Mouse (Mus musculus) left cerebral cortex, adult 18-20 months (tissue): ENCODE measurements around the gene Bmp8a. TPM values are rescaled to one million over a fixed set of nuclear protein-coding genes. Genes with fewer than 3 reads are reported as not detected.
"Not testable (repeated sequence)": the region's sequence is repeated elsewhere in the genome, so short reads cannot be mapped to it uniquely, and the experiment has no call there.

Experiments used
- DNase-seq, 2 experiments: peaks; one replicate each; pipeline ENCODE4 v3.0.0; 2021 to 2022; ENCODE audit warnings: low spot score in 2 of 2, mixed read lengths in 1 of 2
- long read RNA-seq, 2 experiments: library from polyadenylated mRNA; stranded (forward); transcript quantifications; one replicate each; pipeline ENCODE4 v2.0.0; 2021
- total RNA-seq, 2 experiments: library from RNA; stranded (reverse); gene quantifications; 2 replicates each; pipeline ENCODE4 v1.2.3; 2021

Bmp8a gene
- under 1 TPM in 1 of 2 experiments, not detected in 1; 0.19 TPM for total RNA-seq
- long read RNA-seq, experiment 1 = 0 reads
- long read RNA-seq, experiment 2 = 0 reads

DNA sequence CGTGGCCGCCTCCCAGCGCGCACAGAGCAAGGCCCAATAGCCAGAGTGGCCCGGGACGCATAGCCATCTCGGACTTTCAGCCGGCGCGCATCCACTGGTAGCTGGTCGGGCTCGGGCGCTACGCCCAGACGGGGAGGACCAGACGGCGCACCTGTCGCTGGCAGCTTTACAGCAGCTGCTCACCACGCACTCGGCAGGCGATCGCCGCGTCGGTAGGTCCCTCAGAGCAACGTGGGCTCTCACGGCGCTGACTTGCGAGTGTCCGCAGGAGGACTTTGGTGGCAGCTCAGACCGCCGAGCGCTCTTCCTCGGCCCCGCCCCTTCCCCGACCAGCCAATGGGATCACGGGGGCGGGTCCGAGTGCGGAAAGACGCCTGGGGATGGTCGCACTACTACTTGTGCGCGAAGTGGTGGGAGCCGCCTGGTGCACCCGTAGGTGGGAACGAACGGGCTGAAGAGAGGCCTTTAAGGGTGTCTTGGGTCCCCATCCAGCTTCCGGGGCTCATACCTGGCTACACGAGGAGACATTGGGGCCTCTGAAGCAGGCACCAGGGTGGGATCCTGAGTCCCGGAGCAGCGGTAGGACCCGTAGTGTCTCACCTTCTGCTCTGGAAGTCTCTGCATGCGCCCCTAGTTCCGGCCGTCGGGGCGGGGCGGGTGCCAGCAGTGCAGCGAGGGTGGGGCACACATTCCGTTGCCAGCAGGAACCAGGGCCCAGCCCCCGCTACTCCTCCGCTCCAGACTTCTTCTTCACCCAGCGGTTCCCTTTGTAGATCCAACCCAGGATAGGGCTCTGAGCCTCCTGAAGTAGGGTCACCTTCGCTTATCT is at the start of gene Bmp8a:
Gene Bmp8a (minus strand): TSS at position 611 of the 829 bp plus-strand sequence.
- DNase-seq = peak in 1 of 2 experiments; percentile 27

DNA sequence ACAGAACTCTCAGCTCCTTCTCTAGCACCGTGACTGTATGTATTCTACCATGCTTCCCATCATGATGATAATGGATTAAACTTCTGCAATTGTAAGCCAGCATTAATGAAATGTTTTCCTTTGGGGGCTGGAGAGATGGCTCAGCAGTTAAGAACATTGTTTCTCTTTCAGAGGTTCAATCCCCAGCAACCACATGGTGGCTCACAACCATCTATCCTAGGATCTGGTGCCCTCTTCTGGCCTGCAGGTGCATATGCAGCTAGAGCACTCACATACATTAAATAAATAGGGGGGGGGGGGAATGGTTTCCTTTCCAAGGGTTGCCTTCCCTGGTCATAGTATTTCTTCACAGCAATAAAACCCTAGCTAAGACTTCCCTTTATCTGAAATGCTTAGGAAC is 49.1 kb upstream of the Bmp8a start:
- DNase-seq = no peak

- no peak for DNase-seq
These were observed 42.0 kb upstream of the Bmp8a start for GRCm38 (mm10) chr4:123385028-123385427.

- DNase-seq = peak; percentile 72 to 77
These were observed 40.1 kb upstream of the Bmp8a start for GRCm38 (mm10) chr4:123383173-123383572.

DNA sequence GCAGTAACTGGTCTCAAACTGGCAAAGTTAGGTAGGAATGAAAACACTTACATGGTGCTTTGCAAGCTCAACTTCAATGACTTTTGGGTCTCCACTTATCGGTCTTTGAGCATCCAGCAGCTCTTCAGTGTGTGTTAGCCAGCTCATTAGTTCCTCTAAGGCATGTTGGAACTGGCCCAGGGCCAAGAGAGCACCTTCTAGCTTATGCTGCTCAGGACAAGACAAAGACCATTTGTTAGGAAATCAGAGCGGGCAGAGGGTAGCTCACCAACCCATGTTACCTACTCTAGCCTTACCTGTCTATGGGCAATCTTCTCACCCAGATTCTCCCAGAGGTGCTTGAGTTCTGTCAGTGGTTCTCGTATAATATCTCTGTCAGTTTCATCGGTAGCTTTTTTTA is 39.0 kb upstream of the Bmp8a start:
- no peak for DNase-seq

DNA sequence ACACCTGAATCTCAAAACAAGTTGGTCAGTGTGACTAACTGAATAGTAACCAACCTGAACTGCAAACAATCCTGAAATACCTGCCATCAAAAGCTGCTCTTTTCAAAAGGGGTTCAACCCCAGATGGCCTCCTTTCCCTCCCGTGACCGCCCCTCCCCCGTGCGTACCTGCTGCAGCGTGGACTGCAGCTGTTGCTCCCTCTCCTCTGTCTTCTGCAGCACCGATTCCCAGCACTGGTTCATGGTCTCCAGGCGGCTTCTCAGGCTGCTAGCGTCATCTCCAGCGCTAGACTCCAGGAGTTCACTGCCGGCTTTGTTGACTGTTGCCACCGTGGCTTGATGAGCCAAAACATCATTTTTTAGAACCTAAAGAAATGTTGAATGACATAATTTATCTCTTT is 38.5 kb upstream of the Bmp8a start:
- DNase-seq = no peak

- DNase-seq = no peak
These were observed 33.0 kb upstream of the Bmp8a start for GRCm38 (mm10) chr4:123376031-123376430.

GRCm38 (mm10) chr4:123374316-123375008 is 31.4 kb upstream of the Bmp8a start:
- no peak for DNase-seq

DNA sequence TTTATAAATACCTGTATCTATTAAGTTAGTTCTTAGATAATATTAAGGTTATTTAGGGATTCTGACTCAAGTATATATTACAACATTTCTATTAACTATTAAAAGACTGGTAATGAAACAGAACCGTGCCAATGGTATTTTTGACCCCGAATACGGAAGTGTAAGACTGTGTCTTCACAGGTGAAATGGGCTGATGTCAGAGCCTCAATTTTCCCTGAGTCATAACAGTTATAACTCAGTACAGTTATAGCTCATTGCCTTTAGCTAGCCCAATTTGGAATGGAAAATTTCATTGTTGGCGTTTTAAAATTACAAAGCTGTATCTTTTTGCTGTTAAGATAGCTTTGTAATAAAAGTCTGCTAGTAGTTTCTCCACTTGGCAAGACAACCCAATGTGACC is 20.5 kb upstream of the Bmp8a start:
- DNase-seq = no peak

DNA sequence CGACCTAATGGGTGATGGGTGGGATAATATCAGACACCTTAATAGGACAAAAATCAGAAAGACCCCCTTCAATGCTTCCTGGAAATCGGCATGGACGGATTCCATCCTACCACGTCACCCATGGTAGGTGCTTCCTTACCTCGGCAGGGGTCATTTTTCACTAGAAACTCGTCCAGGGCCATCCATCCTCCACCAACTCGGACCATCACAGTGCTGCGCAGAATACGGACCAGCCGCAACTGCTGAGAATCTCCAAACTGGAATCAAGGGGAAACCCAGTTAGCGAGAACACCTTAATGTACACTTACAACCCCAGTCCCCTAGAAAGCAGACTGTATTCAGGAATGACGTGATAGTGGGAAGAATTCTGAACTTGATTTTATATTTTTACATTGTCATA is 17.7 kb upstream of the Bmp8a start:
- DNase-seq = no peak

- no peak for DNase-seq
These were observed 15.6 kb upstream of the Bmp8a start for GRCm38 (mm10) chr4:123358613-123359012.

- DNase-seq = no peak
These were observed 12.9 kb upstream of the Bmp8a start for GRCm38 (mm10) chr4:123355941-123356340.

GRCm38 (mm10) chr4:123353271-123353877 is 10.3 kb upstream of the Bmp8a start:
- DNase-seq = peak in 1 of 2 experiments; percentile 20

GRCm38 (mm10) chr4:123343471-123343789 is 378 bp upstream of the Bmp8a start:
- no peak for DNase-seq

DNA sequence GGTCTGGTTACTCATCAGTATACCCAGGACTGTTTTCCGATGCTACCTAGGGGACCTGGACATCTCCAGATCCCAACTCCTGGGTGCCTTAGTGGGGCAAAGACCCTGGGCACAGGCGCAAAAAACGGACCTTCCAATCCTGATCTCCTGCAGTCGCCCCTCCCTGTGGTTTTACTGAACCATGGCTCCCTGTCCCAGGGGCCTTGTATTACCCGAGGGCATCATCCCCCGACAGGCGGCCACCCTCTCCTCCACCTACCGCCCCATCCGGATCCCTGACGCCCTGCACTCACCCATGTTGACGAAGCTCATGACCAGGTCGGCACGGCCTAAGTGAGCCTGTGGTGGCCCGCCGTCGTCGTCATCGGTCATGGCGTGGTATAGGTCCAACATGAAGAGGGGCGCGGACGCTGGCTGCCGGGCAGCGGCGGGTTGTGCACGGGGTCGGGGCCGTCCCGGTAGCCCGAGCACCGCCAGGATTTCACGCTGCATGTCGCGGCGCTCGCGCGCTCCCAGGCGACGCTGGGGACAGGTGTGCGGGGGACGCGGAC is 886 bp downstream of the Bmp8a start:
- no peak for DNase-seq

- no peak for DNase-seq
These were observed 2.8 kb downstream of the Bmp8a start for GRCm38 (mm10) chr4:123340232-123340631.

DNA sequence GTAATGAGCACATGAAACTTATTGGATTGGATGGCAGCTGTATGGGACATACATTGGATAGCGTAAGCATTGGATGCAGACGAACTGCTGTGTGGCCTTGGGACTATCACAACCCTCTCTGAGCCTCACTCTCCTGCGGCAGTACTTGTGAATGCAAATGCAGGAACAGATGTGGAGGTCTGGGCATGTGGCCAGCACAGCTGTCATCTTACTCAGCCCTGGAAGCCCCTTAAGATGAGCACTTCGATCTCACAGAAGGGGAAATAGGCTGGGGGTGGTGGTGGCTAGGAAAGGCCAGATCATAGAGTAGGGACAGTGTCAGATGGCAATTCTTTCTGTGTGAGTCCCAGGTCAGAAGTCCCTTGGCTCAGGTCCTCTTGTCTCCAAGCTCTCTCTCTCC is 5.4 kb downstream of the Bmp8a start:
- DNase-seq = no peak

DNA sequence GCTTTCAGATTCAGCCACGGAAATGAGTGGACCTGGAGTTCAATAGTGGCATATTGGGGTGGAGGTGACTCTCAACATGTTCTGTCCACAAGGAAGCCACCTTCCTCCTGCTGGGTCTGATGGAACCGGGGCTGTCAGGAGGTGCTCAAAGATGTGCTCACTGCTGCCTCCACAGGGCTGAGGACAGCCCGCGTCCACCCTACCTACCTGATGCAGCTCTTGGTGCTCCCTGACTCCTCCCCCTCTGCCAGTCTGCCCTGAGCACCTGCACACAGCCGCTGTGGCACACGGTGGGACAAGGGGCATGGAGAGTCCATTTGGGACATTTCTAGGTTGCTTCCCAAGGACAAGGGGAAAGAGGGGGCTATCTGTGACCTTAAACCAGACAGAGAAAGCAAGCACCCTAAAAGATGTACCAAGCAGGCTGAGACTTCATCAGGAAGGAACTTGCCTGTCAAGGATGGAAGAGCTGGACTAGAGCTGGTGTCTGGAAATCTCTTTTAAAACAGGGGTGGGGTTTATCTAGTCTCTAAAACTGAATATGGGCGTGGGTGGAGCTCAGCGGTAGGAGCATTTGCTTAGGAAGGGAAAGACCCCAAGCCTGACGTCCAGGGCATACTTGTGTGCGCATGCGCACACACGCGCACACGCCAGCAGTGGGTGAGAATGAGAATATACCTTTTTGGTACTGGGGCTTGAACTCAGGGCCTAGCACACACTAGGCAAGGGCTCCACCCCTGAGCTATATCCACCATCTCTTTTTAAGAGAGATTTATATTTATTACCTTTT is 7.1 kb downstream of the Bmp8a start:
- DNase-seq = no peak

- not testable (repeated sequence) for DNase-seq
These were observed 7.8 kb downstream of the Bmp8a start for GRCm38 (mm10) chr4:123335244-123335643.

DNA sequence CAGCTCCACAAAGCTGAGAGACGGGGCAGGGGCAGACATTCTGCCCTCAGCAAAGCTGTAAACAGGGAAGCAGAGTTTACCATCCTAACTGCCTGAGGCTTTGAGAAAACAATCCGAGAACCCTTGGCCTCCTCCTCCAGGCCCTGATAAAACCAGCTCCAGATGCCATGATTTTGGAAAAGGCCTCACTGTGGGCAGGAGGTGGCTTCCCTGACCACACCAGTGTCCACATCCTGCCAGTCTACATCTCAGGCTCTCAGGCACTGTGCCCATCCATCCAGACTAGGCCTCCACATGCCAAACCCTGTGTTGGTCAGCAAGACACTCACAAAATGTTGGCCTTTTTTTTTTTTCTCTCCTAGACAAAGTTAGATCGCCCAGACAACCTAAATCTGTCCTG is 8.9 kb downstream of the Bmp8a start:
- no peak for DNase-seq

DNA sequence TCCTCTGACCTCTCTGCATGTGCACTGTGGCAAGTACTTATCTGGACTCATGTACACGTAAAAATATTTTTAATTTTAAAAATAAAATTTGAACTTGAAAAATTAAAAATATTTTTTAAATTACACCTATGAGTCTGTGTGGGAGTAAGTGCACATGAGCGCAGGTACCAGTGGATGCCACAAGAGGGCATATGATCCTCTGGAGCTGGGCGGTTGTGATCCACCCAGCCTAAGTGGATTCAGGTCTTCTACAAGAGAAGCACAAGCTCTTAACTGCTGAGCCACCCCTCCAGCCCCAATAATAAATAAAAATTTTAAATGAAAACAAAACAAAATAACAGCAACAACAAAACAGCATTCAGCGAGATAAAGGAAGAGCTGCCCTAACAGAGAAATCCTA is 9.9 kb downstream of the Bmp8a start:
- no peak for DNase-seq
